Mouse (Mus musculus) lung, embryonic 15.5 days (tissue): Measurements from ENCODE around the gene Prrc2c. TPM values are rescaled to one million over a fixed set of nuclear protein-coding genes. Genes with fewer than 3 reads are reported as not detected.
"Not testable (repeated sequence)": the region's sequence is repeated elsewhere in the genome, so short reads cannot be mapped to it uniquely, and the experiment has no call there.

ENCODE experiments used
- ATAC-seq: fragments of 200-750 bp; cut with Nextera tagmentation; 2 replicates; pipeline ENCODE4 v1.8.0; 2017; ENCODE audit warnings: moderate number of reproducible peaks, borderline replicate concordance; ENCODE audit not compliant: low FRiP score, low TSS enrichment; ENCODE audit errors: extremely low read depth
- H3K27ac ChIP-seq: fragments of 300-500 bp; sonication (generic); 2 replicates; pipeline ENCODE4 v1.5.1; 2015; ENCODE audit warnings: moderate library complexity, mild to moderate bottlenecking, inconsistent platforms
- H3K27me3 ChIP-seq: fragments of 300-500 bp; sonication (generic); 2 replicates; pipeline ENCODE4 v1.6.1; 2015; ENCODE audit warnings: inconsistent platforms
- H3K36me3 ChIP-seq: fragments of 300-500 bp; sonication (generic); 2 replicates; pipeline ENCODE4 v1.6.1; 2015; ENCODE audit warnings: inconsistent platforms
- H3K4me1 ChIP-seq: fragments of 300-500 bp; sonication (generic); 2 replicates; pipeline ENCODE4 v1.6.1; 2015; ENCODE audit warnings: inconsistent platforms
- H3K4me2 ChIP-seq: fragments of 300-500 bp; sonication (generic); 2 replicates; pipeline ENCODE4 v1.6.1; 2015; ENCODE audit warnings: inconsistent platforms, mild to moderate bottlenecking, moderate library complexity
- H3K4me3 ChIP-seq: fragments of 300-500 bp; sonication (generic); 2 replicates; pipeline ENCODE4 v1.5.1; 2015; ENCODE audit warnings: mild to moderate bottlenecking, inconsistent platforms
- H3K9ac ChIP-seq: fragments of 300-500 bp; sonication (generic); 2 replicates; pipeline ENCODE4 v1.6.1; 2015; ENCODE audit warnings: inconsistent platforms
- H3K9me3 ChIP-seq: fragments of 300-500 bp; sonication (generic); 2 replicates; pipeline ENCODE4 v1.6.1; 2016; ENCODE audit warnings: inconsistent platforms
- WGBS: fragments of 180-500 bp; shearing (Covaris S2); methylation state at CpG from one replicate; pipeline ENCODE4 v1.1.7; 2015; 5-methylcytosine and 5-hydroxymethylcytosine counted together
- microRNA-seq: library from miRNA; unstranded; fragments of <30 nt; microRNA quantifications from one replicate; pipeline ENCODE4, GENCODE M21; 2016
- polyA plus RNA-seq: library from polyadenylated mRNA; unstranded; fragments of >200 nt; fragmentation: Nextera tagmentation; extraction: Ambion mirVana; gene quantifications from 2 replicates; pipeline ENCODE4 v1.2.1, GENCODE M21; 2015

Gene Prrc2c
- polyA plus RNA-seq, 1 experiment from 2014 or later, result 140 TPM

- H3K4me2 ChIP-seq, H3K27me3 ChIP-seq, ATAC-seq, H3K9me3 ChIP-seq, H3K4me3 ChIP-seq, H3K9ac ChIP-seq, H3K4me1 ChIP-seq, H3K27ac ChIP-seq, H3K36me3 ChIP-seq: not testable (repeated sequence)
- 23% methylated on average over 1 of the region's 1 CpGs for WGBS
Measured at GRCm38 (mm10) chr1:162635291-162635931, 104.9 kb downstream of the Prrc2c start.

GRCm38 (mm10) chr1:162628326-162628725, 112.0 kb downstream of the Prrc2c start:
- H3K36me3 ChIP-seq, H3K9me3 ChIP-seq, H3K4me3 ChIP-seq, H3K4me2 ChIP-seq, H3K27me3 ChIP-seq, H3K27ac ChIP-seq, ATAC-seq, H3K9ac ChIP-seq, H3K4me1 ChIP-seq: not testable (repeated sequence)
- WGBS, result 95% methylated on average over 15 of the region's 15 CpGs

GRCm38 (mm10) chr1:162627821-162628220, 112.5 kb downstream of the Prrc2c start:
- H3K4me3 ChIP-seq, H3K27ac ChIP-seq, H3K9me3 ChIP-seq, H3K4me1 ChIP-seq, H3K36me3 ChIP-seq, H3K27me3 ChIP-seq, ATAC-seq, H3K4me2 ChIP-seq, H3K9ac ChIP-seq: not testable (repeated sequence)
- 69% methylated on average over 4 of the region's 4 CpGs for WGBS

- ATAC-seq, result no peak
- Histone ChIP-seq H3K4me3 (no peak overlapping the region), H3K9me3 (no peaks in the 10 kb centered on the region), H3K4me2 (no peak overlapping the region), H3K4me1 (no peaks in the 10 kb centered on the region), H3K27me3 (no peaks in the 10 kb centered on the region), H3K27ac (no peak overlapping the region), H3K36me3 (no peaks in the 10 kb centered on the region), H3K9ac (no peak overlapping the region)
- WGBS, result 27% methylated on average over 7 of the region's 7 CpGs
Measured at GRCm38 (mm10) chr1:162625229-162625628, 115.1 kb downstream of the Prrc2c start.

GRCm38 (mm10) chr1:162623895-162624294, 116.5 kb downstream of the Prrc2c start:
- Histone ChIP-seq H3K36me3 (no peaks in the 10 kb centered on the region), H3K27ac (no peak overlapping the region), H3K9me3 (no peaks in the 10 kb centered on the region), H3K27me3 (no peaks in the 10 kb centered on the region), H3K4me1 (no peaks in the 10 kb centered on the region), H3K4me2 (no peak overlapping the region), H3K9ac (no peak overlapping the region), H3K4me3 (no peak overlapping the region)
- WGBS, result 34% methylated on average over 4 of the region's 4 CpGs
- 0 out of 2 replicates have a peak, but pooled peaks have one; percentile 29 for ATAC-seq

Small RNA genes lying within 50 kb of the gene (microRNA-seq; reads per million reads assigned to microRNA genes)
- gene Gm27616, result not detected

Other genes with a start within 250 kb of the Prrc2c start
- 22.6 and 23.4 TPM in 2 replicates for gene Mettl13, start 192.0 kb downstream of the Prrc2c start, polyA plus RNA-seq
- 49.7 and 53.6 TPM in 2 replicates for gene Vamp4, start 170.0 kb downstream of the Prrc2c start, polyA plus RNA-seq
- not detected in 2 replicates for gene Myoc, start 101.4 kb downstream of the Prrc2c start, polyA plus RNA-seq
- not detected in 2 replicates for gene Myocos, start 82.3 kb downstream of the Prrc2c start, polyA plus RNA-seq
- 1.5 and 1.8 TPM in 2 replicates for gene Fmo4, start 73.4 kb upstream of the Prrc2c start, polyA plus RNA-seq
- 15.1 and 17.1 TPM in 2 replicates for gene Fmo1, start 126.1 kb upstream of the Prrc2c start, polyA plus RNA-seq
- gene Fmo2, start 158.2 kb upstream of the Prrc2c start, polyA plus RNA-seq, result 13.9 and 24.7 TPM in 2 replicates
- gene Fmo6, start 197.0 kb upstream of the Prrc2c start, polyA plus RNA-seq, result not detected in 2 replicates
- not detected in 2 replicates for gene Fmo3, start 244.0 kb upstream of the Prrc2c start, polyA plus RNA-seq